Mouse (Mus musculus) liver, adult (tissue): ENCODE results near the gene Nip7.

Experiments used
- GATA4 ChIP-seq: IDR thresholded peaks from 2 replicates; pipeline ENCODE4 v1.6.1; 2014; ENCODE audit warnings: mild to moderate bottlenecking, low read length; ENCODE audit not compliant: insufficient replicate concordance

The Nip7 gene

DNA sequence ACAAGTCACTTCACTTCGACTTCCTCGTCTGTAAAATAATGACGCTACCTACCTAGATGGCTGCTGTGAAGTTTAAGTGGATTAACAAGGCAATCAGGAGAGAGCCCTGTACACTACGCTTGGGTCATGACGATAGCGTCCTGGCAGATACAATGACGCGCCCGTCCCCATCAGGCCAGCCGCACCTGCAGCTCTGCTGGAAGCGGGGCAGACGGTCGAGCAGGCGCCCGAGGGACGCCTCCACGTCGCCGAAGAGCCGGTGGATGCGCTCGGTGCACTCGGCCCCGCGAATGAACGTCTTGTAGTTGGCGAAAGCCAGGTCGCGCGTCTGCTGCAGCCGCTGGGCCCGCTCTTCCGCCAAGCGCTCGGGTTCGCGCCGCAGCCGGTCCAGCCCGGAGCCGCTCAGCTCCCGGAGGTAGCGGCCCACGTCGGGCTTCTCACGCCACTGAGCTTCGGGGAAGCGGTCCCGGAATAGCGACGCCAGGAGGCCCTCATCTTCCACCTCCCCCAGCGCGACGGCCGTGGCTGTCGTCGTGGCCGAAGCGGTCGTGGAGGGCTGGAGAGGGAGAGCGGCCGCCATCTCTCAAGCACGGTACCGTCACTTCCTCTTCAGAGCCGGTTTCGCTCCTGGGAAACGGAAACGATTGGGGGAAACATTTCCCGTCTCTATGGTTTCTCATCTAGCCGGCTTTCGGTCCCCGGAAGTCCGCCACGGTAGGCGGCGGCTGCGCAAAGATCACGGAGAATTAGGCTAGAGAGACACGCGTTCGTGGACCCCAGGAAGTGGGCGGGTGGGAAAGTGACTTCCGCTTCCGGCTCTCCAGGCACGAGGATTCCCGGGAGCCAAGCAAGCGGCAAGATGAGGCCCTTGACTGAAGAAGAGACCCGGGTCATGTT, at the start of gene Nip7, which contains the start of gene Cog8:
Nip7 (plus strand) TSS at position 802 of the 897 bp plus-strand sequence.
Cog8 (minus strand) TSS at position 614 of the 897 bp plus-strand sequence.
- peak; percentile 68; the same call in 1 of the 2 replicates for TF ChIP-seq GATA4

DNA sequence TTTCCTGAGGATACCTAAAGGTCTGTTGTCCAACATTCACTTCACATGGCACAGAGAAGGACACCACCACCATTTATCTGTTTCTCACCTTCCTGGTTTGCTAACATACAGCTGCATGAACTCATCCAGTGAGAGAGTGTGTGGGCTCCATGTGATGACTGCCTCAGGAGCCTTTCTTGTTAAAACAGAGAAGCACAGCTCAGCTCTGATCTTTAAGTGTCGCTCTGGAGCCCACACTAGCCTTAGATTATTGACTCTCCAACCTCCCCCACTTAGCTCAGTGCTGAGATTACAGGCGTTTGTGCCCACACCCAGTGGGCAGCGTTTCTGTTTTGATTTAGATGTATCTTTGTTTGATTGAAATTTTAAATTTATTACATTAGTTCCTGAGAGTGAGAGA, 48.9 kb upstream of the Nip7 start:
- TF ChIP-seq GATA4 = no peak

DNA sequence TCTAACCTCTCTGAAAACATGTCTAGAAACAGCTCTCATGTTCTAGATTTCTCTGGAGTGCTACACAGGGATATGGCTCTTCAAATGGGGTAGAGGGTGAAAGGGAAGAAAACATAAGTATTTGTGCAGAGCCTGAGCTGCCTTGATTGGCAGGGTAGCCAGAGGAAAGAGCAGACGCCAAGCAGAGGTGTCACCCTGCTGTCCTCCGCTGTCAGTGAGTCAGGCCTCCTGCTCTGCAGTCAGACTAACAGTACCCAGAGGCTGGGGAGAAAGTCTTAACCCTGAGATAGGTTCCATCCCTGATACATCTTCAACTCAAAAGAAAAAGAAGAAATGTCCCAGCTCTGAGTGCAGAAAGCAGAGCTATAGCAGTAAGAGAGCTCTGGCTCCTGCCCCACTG, 44.0 kb upstream of the Nip7 start:
- TF ChIP-seq GATA4 = no peak

DNA sequence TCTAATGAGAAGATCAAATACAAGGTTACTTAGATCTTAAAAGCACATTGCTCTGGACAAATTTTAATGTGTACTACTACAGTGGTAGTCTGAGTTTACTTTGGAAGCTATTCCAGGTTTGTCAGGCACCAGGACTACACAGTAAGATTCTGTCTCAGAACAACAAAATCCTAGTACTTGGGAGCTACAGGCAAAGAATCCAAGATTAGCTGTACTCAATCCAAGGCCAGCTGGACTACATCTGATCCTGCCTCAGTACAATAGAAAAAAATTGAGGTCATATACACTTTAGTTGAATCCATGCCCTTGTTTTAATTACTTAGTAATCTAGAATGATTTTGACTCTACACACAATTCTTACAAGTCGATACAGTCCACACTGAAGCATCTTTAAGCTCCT, 41.8 kb upstream of the Nip7 start:
- no peak for TF ChIP-seq GATA4

DNA sequence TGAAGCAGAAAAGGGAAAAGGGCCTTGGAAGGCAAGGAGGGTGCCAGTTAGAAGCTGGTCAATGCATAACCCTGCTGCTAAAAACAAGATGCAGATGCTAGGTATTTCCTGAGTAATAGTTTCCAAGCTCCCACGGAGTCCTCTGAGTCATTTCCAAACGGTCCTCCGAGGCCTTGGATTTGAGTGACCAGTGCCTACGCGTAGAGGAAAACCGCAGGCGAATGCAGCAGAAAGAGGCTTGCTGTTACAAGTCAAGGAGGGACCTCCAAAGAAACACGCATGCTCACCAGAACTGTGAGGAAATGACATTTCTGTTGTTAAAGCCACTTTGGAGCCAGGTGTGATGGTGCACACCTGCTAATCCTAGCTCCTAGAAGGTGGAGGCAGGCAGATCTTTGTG, 33.2 kb upstream of the Nip7 start:
- no peak for TF ChIP-seq GATA4

DNA sequence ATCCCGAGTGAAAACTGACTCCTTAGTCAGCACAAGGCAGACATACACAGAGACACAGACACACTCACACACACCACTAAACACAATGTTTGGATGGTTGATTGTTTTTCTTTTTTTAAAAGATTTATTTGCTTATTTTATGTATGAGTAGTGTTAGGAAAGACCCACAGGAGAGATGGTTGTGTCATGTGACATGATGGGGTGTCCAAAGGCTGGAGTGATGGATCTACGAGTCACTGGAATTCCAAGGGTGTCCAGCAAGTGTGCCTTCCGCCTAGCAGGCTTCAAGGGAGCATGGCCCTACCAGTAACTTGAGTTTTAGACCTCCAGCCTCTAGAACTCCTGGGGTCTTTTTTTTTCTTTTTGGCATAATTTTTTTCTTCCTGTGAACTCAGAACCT, 27.4 kb upstream of the Nip7 start:
- no peak for TF ChIP-seq GATA4

DNA sequence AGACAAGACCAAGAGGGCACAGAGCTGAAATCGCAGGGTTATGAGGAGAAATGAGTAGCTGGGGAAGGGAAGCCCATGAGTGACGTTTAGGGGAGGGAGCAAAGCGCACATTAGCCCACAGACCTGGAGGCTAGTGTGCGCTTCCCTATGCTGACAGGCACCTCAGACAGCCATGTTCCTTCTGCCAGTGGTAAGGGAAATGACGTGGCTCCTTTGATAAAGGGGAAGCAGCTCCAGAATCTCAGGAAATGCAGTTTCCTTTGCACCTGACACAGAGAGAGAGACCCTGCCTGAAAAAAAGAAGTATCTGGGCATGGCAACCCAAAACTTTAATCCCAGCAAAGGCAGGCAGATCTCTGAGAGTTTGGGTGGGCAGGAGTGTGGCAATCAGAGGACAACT, 26.6 kb upstream of the Nip7 start:
- no peak for TF ChIP-seq GATA4

DNA sequence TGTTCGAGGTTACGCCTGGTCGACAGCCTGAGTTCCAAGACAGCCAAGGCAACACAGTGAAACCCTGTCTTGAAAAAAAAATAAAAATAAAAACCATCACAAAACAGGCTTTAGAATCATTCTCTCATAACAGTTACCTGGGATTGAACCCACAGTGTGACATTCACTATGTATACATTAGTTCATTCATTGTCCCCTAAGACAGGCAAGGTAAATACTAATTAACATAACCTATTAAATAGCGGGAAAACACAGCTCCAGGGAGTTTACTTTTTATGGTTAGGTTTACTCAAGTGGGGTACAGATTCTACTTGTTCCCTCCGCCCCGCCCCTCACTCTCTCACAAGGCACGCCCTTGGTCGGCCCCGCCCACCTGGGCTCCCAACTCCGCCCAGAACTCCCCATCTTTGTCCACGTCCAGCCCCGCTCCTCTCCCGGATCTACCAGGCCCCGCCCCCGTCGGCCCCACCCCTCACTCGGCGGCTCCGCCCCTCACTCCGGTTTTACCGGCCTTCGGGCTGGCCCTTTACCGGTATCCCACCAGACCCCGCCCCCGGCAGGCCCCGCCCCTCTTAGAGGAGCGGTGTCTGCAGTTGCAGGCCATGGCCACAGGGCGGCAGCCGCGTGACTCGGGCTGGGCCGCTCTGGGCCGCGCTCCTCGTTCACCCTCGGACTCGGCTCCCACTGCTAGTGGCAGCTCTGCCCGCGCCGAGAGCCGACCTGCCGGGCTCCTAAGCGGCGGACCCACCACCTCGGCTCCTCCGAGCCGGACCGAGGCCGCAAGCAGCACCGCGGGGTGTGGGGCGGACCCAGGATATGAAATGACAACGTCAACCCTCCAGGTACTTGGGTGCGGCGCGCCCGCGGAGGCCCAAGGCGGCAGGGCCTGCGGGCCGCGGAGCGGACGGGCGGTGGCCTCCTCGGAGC, 25.8 kb upstream of the Nip7 start, which contains the start of gene Vps4a:
Vps4a (plus strand) TSS at position 573 of the 927 bp plus-strand sequence.
- no peak for TF ChIP-seq GATA4

DNA sequence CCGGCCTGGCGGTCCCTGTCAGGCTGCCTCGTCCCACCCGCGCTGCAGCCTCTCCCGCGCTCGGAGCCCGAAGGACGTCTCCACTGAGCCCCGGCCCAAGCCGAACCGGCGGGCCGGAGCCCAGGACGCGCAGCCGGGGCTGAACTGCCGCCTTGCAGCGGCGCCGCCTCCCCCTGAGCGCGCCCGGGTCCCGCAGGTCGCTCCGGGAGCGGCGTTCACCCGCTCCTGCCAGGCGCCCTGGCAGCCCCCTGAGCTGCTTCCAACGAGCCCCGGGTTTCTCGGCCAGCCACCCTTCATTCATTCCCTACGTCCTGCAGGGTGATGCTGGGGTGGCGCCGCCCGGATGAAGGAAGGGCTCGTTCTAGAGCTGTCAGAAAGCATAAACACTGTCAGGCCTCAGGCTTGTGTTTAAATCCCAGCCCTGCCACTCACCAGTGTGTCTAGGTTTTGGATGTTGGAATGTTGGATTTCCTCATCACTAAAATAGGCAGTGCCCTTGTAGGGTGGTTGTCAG, 25.0 kb upstream of the Nip7 start:
- TF ChIP-seq GATA4 = no peak

DNA sequence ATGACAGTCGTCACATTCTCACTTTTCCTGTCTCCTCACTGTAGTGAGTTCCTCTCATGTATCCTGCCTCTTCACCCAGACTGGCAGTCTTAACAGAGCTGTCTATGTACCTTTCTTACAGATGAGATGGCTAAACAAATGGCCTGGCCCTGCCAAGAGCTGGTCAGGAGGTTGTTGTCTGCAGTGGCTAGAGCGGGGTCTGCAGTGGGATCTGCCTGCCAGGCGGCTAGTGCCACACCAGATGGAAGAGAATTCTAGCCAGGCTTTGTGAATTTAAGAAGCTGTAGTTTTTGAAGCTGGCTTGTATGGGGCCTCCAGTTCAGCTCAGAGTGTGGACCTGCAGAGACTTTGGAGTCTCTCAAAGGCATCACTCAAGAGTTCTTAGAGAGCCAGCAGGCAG, 21.0 kb upstream of the Nip7 start:
- TF ChIP-seq GATA4 = no peak

DNA sequence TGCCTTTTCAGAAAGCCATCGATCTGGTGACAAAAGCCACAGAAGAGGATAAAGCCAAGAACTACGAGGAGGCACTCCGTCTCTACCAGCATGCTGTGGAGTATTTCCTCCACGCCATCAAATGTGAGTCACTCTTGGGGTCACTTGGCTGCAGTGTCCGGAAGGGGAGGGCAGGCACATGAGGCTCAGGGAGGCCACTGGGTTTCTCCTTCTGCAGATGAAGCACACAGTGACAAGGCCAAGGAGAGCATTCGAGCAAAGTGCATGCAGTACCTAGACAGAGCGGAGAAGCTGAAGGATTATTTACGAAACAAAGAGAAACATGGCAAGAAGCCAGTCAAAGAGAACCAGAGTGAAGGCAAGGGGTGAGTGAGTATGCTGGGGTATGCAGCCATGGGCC, 20.1 kb upstream of the Nip7 start:
- no peak for TF ChIP-seq GATA4

DNA sequence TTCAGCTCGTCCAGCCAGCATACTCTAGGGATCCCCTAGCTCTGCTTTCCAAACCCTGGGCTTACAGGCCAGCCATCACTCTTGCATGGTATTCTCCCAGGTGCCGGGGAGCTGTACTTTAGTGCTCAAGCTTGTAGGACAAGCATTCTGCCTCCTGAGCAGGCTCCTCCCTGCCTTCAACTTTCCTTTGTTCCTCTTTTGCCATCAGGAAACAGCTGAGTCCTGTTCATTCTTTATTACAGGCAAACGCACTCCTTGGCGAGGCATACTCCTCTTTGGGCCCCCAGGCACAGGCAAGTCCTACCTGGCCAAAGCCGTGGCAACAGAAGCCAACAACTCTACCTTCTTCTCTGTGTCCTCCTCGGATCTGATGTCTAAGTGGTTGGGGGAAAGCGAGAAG, 16.0 kb upstream of the Nip7 start:
- no peak for TF ChIP-seq GATA4

DNA sequence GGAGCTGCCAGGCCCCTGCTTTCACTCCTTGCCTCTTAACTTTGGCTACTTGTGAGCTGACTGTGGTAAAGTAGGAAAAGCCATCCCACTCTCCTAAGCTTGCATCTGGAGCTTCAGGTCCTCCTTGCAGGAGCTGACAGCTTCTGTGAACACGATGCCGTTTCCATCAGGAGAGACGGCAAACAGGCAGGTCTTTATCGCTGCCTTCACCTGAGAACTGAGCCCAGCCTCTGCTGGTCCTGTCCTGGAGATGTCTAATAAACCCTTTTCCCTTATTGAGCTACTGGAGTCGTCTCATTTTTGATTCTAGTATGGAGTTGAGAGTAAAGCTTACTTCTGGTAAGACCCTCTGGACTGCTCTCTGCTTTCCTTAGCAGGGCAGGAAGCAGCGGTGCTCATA, 11.2 kb upstream of the Nip7 start:
- no peak for TF ChIP-seq GATA4

DNA sequence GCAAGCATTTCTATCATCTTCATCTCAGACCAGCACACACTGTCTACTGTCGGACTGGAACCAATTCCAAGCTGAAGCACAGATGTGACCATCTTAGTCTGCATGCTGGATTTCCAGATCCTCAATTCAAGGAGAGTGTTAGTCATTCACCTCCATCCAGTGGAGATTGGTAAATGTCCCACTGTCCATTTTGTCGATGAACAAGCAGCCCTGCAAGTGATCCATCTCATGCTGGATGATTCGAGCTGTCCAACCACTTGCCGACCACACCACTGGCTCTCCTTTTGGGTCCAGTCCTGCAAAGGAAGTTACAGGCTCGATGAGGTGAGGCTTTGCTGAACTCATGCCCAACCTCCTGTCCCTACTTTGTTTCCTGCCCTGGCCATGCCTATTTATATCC, 9.7 kb upstream of the Nip7 start:
- TF ChIP-seq GATA4 = no peak
